Mouse (Mus musculus) megakaryocyte, embryonic 14.5 days (primary cell): ENCODE data around the gene Adipor2.

Experiments used
- FLI1 ChIP-seq: IDR thresholded peaks from 2 replicates; pipeline ENCODE4 v1.6.1; 2012; ENCODE audit warnings: low read length, inconsistent platforms, mixed read lengths
- GATA1 ChIP-seq: IDR thresholded peaks from 3 replicates; pipeline ENCODE4 v1.6.1; 2012; ENCODE audit warnings: mixed read lengths, low read length, inconsistent platforms, borderline replicate concordance

- no peak for TF ChIP-seq GATA1
- TF ChIP-seq FLI1: no peak
Measured at GRCm38 (mm10) chr6:119303331-119303730, 114.2 kb downstream of the Adipor2 start.
